Mouse (Mus musculus): ENCODE measurements around the gene Col18a1.
A peak's percentile ranks its signal among the peaks of the same experiment; 100 is the strongest.

Gene Col18a1

DNA sequence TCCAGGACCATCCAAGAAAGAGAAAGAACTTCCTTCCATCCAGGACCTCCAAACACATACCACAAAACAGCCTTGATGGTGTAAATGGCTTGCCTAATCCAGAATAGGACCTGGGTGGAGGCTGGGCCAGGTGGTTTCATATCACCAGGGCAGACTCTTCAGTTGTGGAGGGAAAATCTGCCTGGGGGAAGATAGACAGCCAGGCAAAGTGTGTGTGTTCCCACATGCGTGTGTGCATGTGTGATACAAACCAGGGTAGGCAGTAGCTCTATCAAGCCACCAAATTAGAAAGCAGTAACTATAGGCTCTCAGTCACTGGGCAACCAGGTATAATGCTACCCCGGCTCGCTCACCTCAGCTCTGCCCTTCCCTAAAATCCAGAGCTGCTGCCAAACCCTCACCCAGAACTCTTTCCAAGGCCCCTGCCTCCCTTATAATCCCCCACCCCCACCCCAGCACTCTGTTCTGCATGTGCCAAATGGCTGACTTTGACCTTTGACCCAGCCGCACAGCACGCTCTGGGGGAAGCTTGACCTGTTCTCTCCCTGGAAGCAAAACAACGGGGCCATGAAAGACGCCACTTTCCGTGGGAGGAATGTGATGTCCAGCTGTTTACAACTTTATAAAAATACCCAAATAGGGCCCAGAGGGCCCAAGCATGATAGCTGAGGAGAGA is 158.8 kb downstream of the Col18a1 start:
- peak; percentile 36 for DNase-seq

DNA sequence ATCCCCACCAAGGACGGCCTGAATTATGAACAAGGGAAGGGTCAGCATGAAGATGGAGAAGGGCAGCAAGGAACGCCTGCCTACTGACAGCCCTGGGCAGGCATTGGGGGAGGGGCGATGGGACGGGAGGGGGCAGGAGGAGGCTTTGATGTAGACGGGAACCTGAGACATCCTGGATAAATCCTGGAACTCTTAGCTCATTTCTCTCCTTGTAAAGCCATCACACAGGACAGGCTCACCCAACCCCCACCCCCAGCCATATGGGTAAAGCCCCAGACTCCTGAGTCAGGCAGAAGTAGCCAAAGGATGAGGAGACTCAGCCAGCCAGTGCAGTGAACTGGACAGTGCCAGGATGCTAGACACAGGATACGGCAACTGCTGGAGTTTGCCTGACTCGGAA is 161.4 kb downstream of the Col18a1 start:
- DNase-seq: no peak

Measured in kidney, adult 11 months (tissue).